Comparison of ENCODE assay signal across 8 mouse cellular contexts in genomic region chr8:122575735-122576647, GRCm38 (mm10). TPM values are rescaled to one million over a fixed set of nuclear protein-coding genes. Genes with fewer than 3 reads are reported as not detected.
DNase-seq lines count a peak whose midpoint lies in the region; ATAC-seq and TF ChIP-seq lines count a peak whose summit lies in the region.

No protein-coding gene starts in this region.

- peak overlapping the region; percentile 84 for H3K4me3 ChIP-seq in heart, embryonic 10.5 days
- H3K4me3 ChIP-seq in E14TG2a.4 (replicated peaks; ENCODE audit: low read length): peak overlapping the region; percentile 96
- peak overlapping the region; percentile 77 for H3K4me3 ChIP-seq in forebrain, embryonic 10.5 days
- peak overlapping the region; percentile 76 for H3K4me3 ChIP-seq in limb, embryonic 15.5 days
- peak overlapping the region; percentile 67 for H3K4me3 ChIP-seq in stomach, embryonic 15.5 days (replicated peaks)

- H3K27ac ChIP-seq in heart, embryonic 10.5 days: peak overlapping the region; percentile 93
- peak overlapping the region; percentile 93 for H3K27ac ChIP-seq in forebrain, embryonic 10.5 days
- H3K27ac ChIP-seq in limb, embryonic 15.5 days: peak overlapping the region; percentile 73
- peak overlapping the region; percentile 72 for H3K27ac ChIP-seq in stomach, embryonic 15.5 days

- intact Hi-C loops in heart, postnatal 10 days (cut with DNase I): no loop called here

- H3K9me3 ChIP-seq in heart, embryonic 10.5 days: no peaks in the 10 kb centered on the region
- H3K9me3 ChIP-seq in E14TG2a.4 (ENCODE audit: low read length): no peaks in the 10 kb centered on the region
- H3K9me3 ChIP-seq in forebrain, embryonic 10.5 days: no peaks in the 10 kb centered on the region
- H3K9me3 ChIP-seq in limb, embryonic 15.5 days: no peaks in the 10 kb centered on the region
- H3K9me3 ChIP-seq in stomach, embryonic 15.5 days: no peaks in the 10 kb centered on the region

- ATAC-seq in limb, embryonic 15.5 days (ENCODE audit: insufficient number of reproducible peaks, low FRiP score, low TSS enrichment, low read depth): no peak
- ATAC-seq in stomach, embryonic 15.5 days (ENCODE audit: insufficient read depth, low FRiP score, low read depth): peak; percentile 4; the same call in 1 of the 2 replicates

- peak overlapping the region; percentile 65 for H3K9ac ChIP-seq in limb, embryonic 15.5 days
- H3K9ac ChIP-seq in stomach, embryonic 15.5 days: peak overlapping the region; percentile 60

- WGBS in heart, embryonic 10.5 days: 18% methylated on average over 21 of the region's 21 CpGs
- 16% methylated on average over 21 of the region's 21 CpGs for WGBS in forebrain, embryonic 10.5 days
- WGBS in limb, embryonic 15.5 days: 16% methylated on average over 21 of the region's 21 CpGs
- 13% methylated on average over 21 of the region's 21 CpGs for WGBS in stomach, embryonic 15.5 days

- H3K4me1 ChIP-seq in heart, embryonic 10.5 days: peaks cover 72% of the 10 kb centered on the region
- H3K4me1 ChIP-seq in E14TG2a.4 (replicated peaks; ENCODE audit: low read depth, low read length): peaks cover 92% of the 10 kb centered on the region
- peaks cover 88% of the 10 kb centered on the region for H3K4me1 ChIP-seq in forebrain, embryonic 10.5 days
- H3K4me1 ChIP-seq in limb, embryonic 15.5 days: peaks cover 54% of the 10 kb centered on the region
- peaks cover 35% of the 10 kb centered on the region for H3K4me1 ChIP-seq in stomach, embryonic 15.5 days

- no peak for TF ChIP-seq CTCF in E14TG2a.4 (conservative IDR thresholded peaks at IDR 0.05; ENCODE audit: low read length)

- peak overlapping the region; percentile 79 for H3K4me2 ChIP-seq in limb, embryonic 15.5 days
- peak overlapping the region; percentile 82 for H3K4me2 ChIP-seq in stomach, embryonic 15.5 days

- H3K27me3 ChIP-seq in heart, embryonic 10.5 days (ENCODE audit: insufficient read depth, poor library complexity, severe bottlenecking): no peaks in the 10 kb centered on the region
- H3K27me3 ChIP-seq in E14TG2a.4 (ENCODE audit: insufficient read depth, low read length): no peaks in the 10 kb centered on the region
- H3K27me3 ChIP-seq in forebrain, embryonic 10.5 days (ENCODE audit: poor library complexity, severe bottlenecking): no peaks in the 10 kb centered on the region
- no peaks in the 10 kb centered on the region for H3K27me3 ChIP-seq in limb, embryonic 15.5 days
- H3K27me3 ChIP-seq in stomach, embryonic 15.5 days (replicated peaks): no peaks in the 10 kb centered on the region

- no peak for DNase-seq in heart, embryonic 10.5 days (ENCODE audit: low spot score)
- no peak for DNase-seq in heart, postnatal 10 days
- peak; percentile 30 for DNase-seq in forebrain, embryonic 10.5 days (ENCODE audit: extremely low spot score, low spot score)
- no peak for DNase-seq in spleen, postnatal 36 days (ENCODE audit: low spot score in 2 of 2)
- no peak for DNase-seq in retina, embryonic 14.5 days (ENCODE audit: low spot score)

- H3K36me3 ChIP-seq in heart, embryonic 10.5 days: peaks cover 36% of the 10 kb centered on the region
- peaks cover 47% of the 10 kb centered on the region for H3K36me3 ChIP-seq in E14TG2a.4 (ENCODE audit: insufficient read depth, low read length)
- H3K36me3 ChIP-seq in forebrain, embryonic 10.5 days (replicated peaks): peaks cover 44% of the 10 kb centered on the region
- peaks cover 37% of the 10 kb centered on the region for H3K36me3 ChIP-seq in limb, embryonic 15.5 days
- peaks cover 23% of the 10 kb centered on the region for H3K36me3 ChIP-seq in stomach, embryonic 15.5 days

RNA-seq across cellular contexts. Expression of gene Aprt, which starts 0.7 kb away (rescaled TPM):
- polyA plus RNA-seq in heart, embryonic 10.5 days (2016; fragmentation: Nextera tagmentation; extraction: Ambion mirVana): 318 and 361 TPM in 2 replicates
- total RNA-seq in heart, postnatal 10 days (2021): 10 to 100 TPM; 37.9 to 41.8 TPM
- 313 and 321 TPM in 2 replicates for polyA plus RNA-seq in forebrain, embryonic 10.5 days (2016; fragmentation: Nextera tagmentation; extraction: Ambion mirVana)
- 268 and 295 TPM in 2 replicates for polyA plus RNA-seq in limb, embryonic 15.5 days (2015; fragmentation: Nextera tagmentation; extraction: Ambion mirVana)
- 354 and 399 TPM in 2 replicates for polyA plus RNA-seq in stomach, embryonic 15.5 days (2015; fragmentation: Nextera tagmentation; extraction: Ambion mirVana)

RNA-seq across cellular contexts. Expression of gene Cdt1, which starts 8.2 kb away (rescaled TPM):
- 47.6 TPM in 2 replicates for polyA plus RNA-seq in heart, embryonic 10.5 days (2016; fragmentation: Nextera tagmentation; extraction: Ambion mirVana)
- 10 to 100 TPM in 1 of 2 experiments, 1 to 10 TPM in 1; 9.7 to 14.0 TPM for total RNA-seq in heart, postnatal 10 days (2021)
- polyA plus RNA-seq in forebrain, embryonic 10.5 days (2016; fragmentation: Nextera tagmentation; extraction: Ambion mirVana): 73.2 and 79.8 TPM in 2 replicates
- 31.8 and 36.1 TPM in 2 replicates for polyA plus RNA-seq in limb, embryonic 15.5 days (2015; fragmentation: Nextera tagmentation; extraction: Ambion mirVana)
- polyA plus RNA-seq in stomach, embryonic 15.5 days (2015; fragmentation: Nextera tagmentation; extraction: Ambion mirVana): 34.9 and 37.0 TPM in 2 replicates

RNA-seq across cellular contexts. Expression of gene Piezo1, which starts 24.9 kb away (rescaled TPM):
- polyA plus RNA-seq in heart, embryonic 10.5 days (2016; fragmentation: Nextera tagmentation; extraction: Ambion mirVana): 23.7 and 29.3 TPM in 2 replicates
- 10 to 100 TPM; 40.3 to 43.3 TPM for total RNA-seq in heart, postnatal 10 days (2021)
- polyA plus RNA-seq in forebrain, embryonic 10.5 days (2016; fragmentation: Nextera tagmentation; extraction: Ambion mirVana): 6.1 and 8.8 TPM in 2 replicates
- 17.5 and 23.3 TPM in 2 replicates for polyA plus RNA-seq in limb, embryonic 15.5 days (2015; fragmentation: Nextera tagmentation; extraction: Ambion mirVana)
- 12.8 and 16.3 TPM in 2 replicates for polyA plus RNA-seq in stomach, embryonic 15.5 days (2015; fragmentation: Nextera tagmentation; extraction: Ambion mirVana)

RNA-seq across cellular contexts. Expression of gene Galns, which starts 35.3 kb away (rescaled TPM):
- 8.1 and 11.9 TPM in 2 replicates for polyA plus RNA-seq in heart, embryonic 10.5 days (2016; fragmentation: Nextera tagmentation; extraction: Ambion mirVana)
- 1 to 10 TPM; 6.6 to 7.1 TPM for total RNA-seq in heart, postnatal 10 days (2021)
- 4.6 and 5.5 TPM in 2 replicates for polyA plus RNA-seq in forebrain, embryonic 10.5 days (2016; fragmentation: Nextera tagmentation; extraction: Ambion mirVana)
- 12.0 and 16.6 TPM in 2 replicates for polyA plus RNA-seq in limb, embryonic 15.5 days (2015; fragmentation: Nextera tagmentation; extraction: Ambion mirVana)
- polyA plus RNA-seq in stomach, embryonic 15.5 days (2015; fragmentation: Nextera tagmentation; extraction: Ambion mirVana): 11.9 and 13.1 TPM in 2 replicates

RNA-seq across cellular contexts. Expression of gene Trappc2l, which starts 35.4 kb away (rescaled TPM):
- 52.9 and 67.4 TPM in 2 replicates for polyA plus RNA-seq in heart, embryonic 10.5 days (2016; fragmentation: Nextera tagmentation; extraction: Ambion mirVana)
- total RNA-seq in heart, postnatal 10 days (2021): 10 to 100 TPM; 54.7 to 57.4 TPM
- polyA plus RNA-seq in forebrain, embryonic 10.5 days (2016; fragmentation: Nextera tagmentation; extraction: Ambion mirVana): 41.0 and 44.1 TPM in 2 replicates
- polyA plus RNA-seq in limb, embryonic 15.5 days (2015; fragmentation: Nextera tagmentation; extraction: Ambion mirVana): 48.9 and 60.1 TPM in 2 replicates
- polyA plus RNA-seq in stomach, embryonic 15.5 days (2015; fragmentation: Nextera tagmentation; extraction: Ambion mirVana): 49.7 and 61.8 TPM in 2 replicates
